Mouse (Mus musculus) olfactory bulb, adult 2 months (tissue): ENCODE measurements around the gene Ttc24.

Experiments used
- CTCF ChIP-seq: fragments of 200-500 bp; IDR thresholded peaks from 2 replicates; pipeline ENCODE4 v1.5.1; 2012; ENCODE audit warnings: low read depth, mild to moderate bottlenecking, low read length, moderate library complexity; ENCODE audit not compliant: insufficient read depth
- POLR2A ChIP-seq: fragments of 200-500 bp; IDR thresholded peaks from 2 replicates; pipeline ENCODE4 v1.6.1; 2012; ENCODE audit warnings: mild to moderate bottlenecking, low read depth, low read length, moderate library complexity; ENCODE audit not compliant: insufficient read depth

DNA sequence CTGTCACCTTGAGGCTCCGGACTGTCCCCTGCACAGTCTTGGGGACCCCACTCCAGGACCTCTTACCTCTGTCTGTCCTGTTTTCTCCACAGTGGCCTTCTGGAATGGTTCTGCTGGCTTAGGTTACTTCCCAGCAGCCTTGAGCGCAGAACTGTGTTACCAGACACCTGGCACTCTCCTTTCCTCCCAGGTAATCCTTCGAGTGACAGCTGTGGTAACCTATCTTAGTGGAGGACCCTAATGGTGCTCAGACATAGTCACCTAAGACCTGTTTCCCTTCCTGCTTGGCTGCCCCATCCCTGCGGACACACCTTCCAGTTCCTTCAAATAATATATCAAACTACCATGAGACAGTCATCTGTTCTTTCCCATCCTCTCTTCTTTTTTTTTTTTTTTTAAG is at the start of gene Ttc24:
- TF ChIP-seq POLR2A (no peak), CTCF (no peak)
